Mouse (Mus musculus): Measurements from ENCODE around the gene Fam189a1.

- TF ChIP-seq UBTF (IDR thresholded peaks at IDR 0.05; ENCODE audit: low read depth, low read length), result no peak
- no peak for TF ChIP-seq USF1 (IDR thresholded peaks at IDR 0.05; ENCODE audit: low read depth, low read length)
- no peak for TF ChIP-seq POLR2A (IDR thresholded peaks at IDR 0.05; ENCODE audit: low read depth, low read length)
- TF ChIP-seq EP300 (IDR thresholded peaks at IDR 0.05; ENCODE audit: low read length), result no peak
- TF ChIP-seq CTCF (conservative IDR thresholded peaks at IDR 0.05 in 1 of 2, IDR thresholded peaks at IDR 0.05 in 1 of 2; ENCODE audit: low read depth in 2 of 2, low read length in 2 of 2), result no peak
- no peak for TF ChIP-seq MEF2A (IDR thresholded peaks at IDR 0.05; ENCODE audit: borderline replicate concordance, low read depth, low read length)
- no peak for TF ChIP-seq MAFK (IDR thresholded peaks at IDR 0.05; ENCODE audit: insufficient replicate concordance, low read length)
- no peak for TF ChIP-seq JUND (conservative IDR thresholded peaks at IDR 0.05; ENCODE audit: low read depth, low read length)
Measured at GRCm38 (mm10) chr7:64755141-64755540, 401.2 kb downstream of the Fam189a1 start.
